Mouse (Mus musculus) megakaryocyte progenitor cell, adult 5-6 weeks (primary cell): Measurements from ENCODE around the gene Olfr159. TPM values are rescaled to one million over a fixed set of nuclear protein-coding genes. Genes with fewer than 3 reads are reported as not detected.

ENCODE experiments used
- ATAC-seq: replicated peaks from 2 replicates; pipeline ENCODE4 v1.8.0; 2016; ENCODE audit warnings: mild to moderate bottlenecking, moderate TSS enrichment, inconsistent platforms; ENCODE audit not compliant: poor library complexity
- total RNA-seq, 2 experiments: library from RNA; stranded (forward) in 1 of 2; stranded (reverse) in 1 of 2; fragments of 157-497, 149-512 nt in 1 of 2; fragments of 200-1000 nt in 1 of 2; gene quantifications; 2 replicates each; pipeline versions ENCODE4 v1.2.3 to v1.2.4; 2015 to 2017

Olfr159 gene
- total RNA-seq, 2 experiments from 2014 or later: not detected

- ATAC-seq: peak; percentile 58
Measured at GRCm38 (mm10) chr4:43729794-43730550, 40.8 kb downstream of the Olfr159 start, which contains the start of gene Spaar. Gene Spaar, plus strand, starts transcription at chr4:43730034.

- ATAC-seq: no peak
Measured at GRCm38 (mm10) chr4:43729126-43729525, 41.7 kb downstream of the Olfr159 start.

- no peak for ATAC-seq
Measured at GRCm38 (mm10) chr4:43728576-43728954, 42.2 kb downstream of the Olfr159 start.

- peak; percentile 70 for ATAC-seq
Measured at GRCm38 (mm10) chr4:43727718-43728575, 42.9 kb downstream of the Olfr159 start.

- no peak for ATAC-seq
Measured at GRCm38 (mm10) chr4:43726995-43727394, 43.8 kb downstream of the Olfr159 start, which contains the start of gene Hrct1. Gene Hrct1, plus strand, starts transcription at chr4:43727188.

- ATAC-seq: no peak
Measured at GRCm38 (mm10) chr4:43726228-43726993, 44.4 kb downstream of the Olfr159 start.

GRCm38 (mm10) chr4:43724764-43725163, 46.0 kb downstream of the Olfr159 start:
- ATAC-seq: 0 out of 2 replicates have a peak, but pooled peaks have one; percentile 37

GRCm38 (mm10) chr4:43722191-43722590, 48.6 kb downstream of the Olfr159 start:
- no peak for ATAC-seq

- ATAC-seq: no peak
Measured at GRCm38 (mm10) chr4:43720491-43721228, 50.1 kb downstream of the Olfr159 start.

Other genes with a start within 250 kb of the Olfr159 start
- 0.56 and 3.0 TPM in 2 replicates for gene Tpm2, start 247.2 kb downstream of the Olfr159 start, total RNA-seq (2015)
- gene Tpm2, start 247.2 kb downstream of the Olfr159 start, total RNA-seq (2017): 3.8 and 5.8 TPM in 2 replicates
- gene Creb3, start 208.7 kb downstream of the Olfr159 start, total RNA-seq (2015): 8.9 and 10.3 TPM in 2 replicates
- 41.6 and 64.7 TPM in 2 replicates for gene Creb3, start 208.7 kb downstream of the Olfr159 start, total RNA-seq (2017)
- gene Tln1, start 208.3 kb downstream of the Olfr159 start, total RNA-seq (2015): 125 and 138 TPM in 2 replicates
- gene Tln1, start 208.3 kb downstream of the Olfr159 start, total RNA-seq (2017): 167 and 253 TPM in 2 replicates
- gene Rgp1, start 192.3 kb downstream of the Olfr159 start, total RNA-seq (2015): 20.6 and 23.3 TPM in 2 replicates
- 8.7 and 14.5 TPM in 2 replicates for gene Rgp1, start 192.3 kb downstream of the Olfr159 start, total RNA-seq (2017)
- 4.8 and 9.3 TPM in 2 replicates for gene Gba2, start 192.1 kb downstream of the Olfr159 start, total RNA-seq (2015)
- gene Gba2, start 192.1 kb downstream of the Olfr159 start, total RNA-seq (2017): 7.2 and 8.1 TPM in 2 replicates
- not detected in 2 replicates for gene Msmp, start 186.5 kb downstream of the Olfr159 start, total RNA-seq (2015)
- gene Msmp, start 186.5 kb downstream of the Olfr159 start, total RNA-seq (2017): not detected in 2 replicates
- 0.30 and 1.4 TPM in 2 replicates for gene Npr2, start 139.1 kb downstream of the Olfr159 start, total RNA-seq (2015)
- gene Npr2, start 139.1 kb downstream of the Olfr159 start, total RNA-seq (2017): 0.21 and 1.3 TPM in 2 replicates
- gene Spag8, start 117.4 kb downstream of the Olfr159 start, total RNA-seq (2015): 0.22 TPM in 1 of 2 replicates, not detected in the other
- gene Spag8, start 117.4 kb downstream of the Olfr159 start, total RNA-seq (2017): 0.71 TPM in 1 of 2 replicates, not detected in the other
- 36.5 and 52.7 TPM in 2 replicates for gene Hint2, start 114.5 kb downstream of the Olfr159 start, total RNA-seq (2015)
- gene Hint2, start 114.5 kb downstream of the Olfr159 start, total RNA-seq (2017): 43.1 and 58.6 TPM in 2 replicates
- gene Tmem8b, start 102.0 kb downstream of the Olfr159 start, total RNA-seq (2015): 0.47 and 0.95 TPM in 2 replicates
- 0.25 and 0.61 TPM in 2 replicates for gene Tmem8b, start 102.0 kb downstream of the Olfr159 start, total RNA-seq (2017)
- 0.07 TPM in 2 replicates for gene Fam221b, start 101.9 kb downstream of the Olfr159 start, total RNA-seq (2015)
- 0.44 and 0.62 TPM in 2 replicates for gene Fam221b, start 101.9 kb downstream of the Olfr159 start, total RNA-seq (2017)
- gene Olfr70, start 70.2 kb downstream of the Olfr159 start, total RNA-seq (2015): not detected in 2 replicates
- not detected in 2 replicates for gene Olfr70, start 70.2 kb downstream of the Olfr159 start, total RNA-seq (2017)
- not detected in 2 replicates for gene Olfr71, start 60.8 kb downstream of the Olfr159 start, total RNA-seq (2015)
- gene Olfr71, start 60.8 kb downstream of the Olfr159 start, total RNA-seq (2017): not detected in 2 replicates
- not detected in 2 replicates for gene Hrct1, start 43.8 kb downstream of the Olfr159 start, total RNA-seq (2015)
- gene Hrct1, start 43.8 kb downstream of the Olfr159 start, total RNA-seq (2017): not detected in 2 replicates
- gene Spaar, start 41.0 kb downstream of the Olfr159 start, total RNA-seq (2015): not detected in 2 replicates
- gene Spaar, start 41.0 kb downstream of the Olfr159 start, total RNA-seq (2017): not detected in 2 replicates
- gene Olfr156, start 52.9 kb upstream of the Olfr159 start, total RNA-seq (2015): not detected in 2 replicates
- not detected in 2 replicates for gene Olfr156, start 52.9 kb upstream of the Olfr159 start, total RNA-seq (2017)
- not detected in 2 replicates for gene Olfr157, start 69.2 kb upstream of the Olfr159 start, total RNA-seq (2015)
- not detected in 2 replicates for gene Olfr157, start 69.2 kb upstream of the Olfr159 start, total RNA-seq (2017)
- gene Olfr155, start 80.6 kb upstream of the Olfr159 start, total RNA-seq (2015): not detected in 2 replicates
- not detected in 2 replicates for gene Olfr155, start 80.6 kb upstream of the Olfr159 start, total RNA-seq (2017)
- 1.5 and 1.8 TPM in 2 replicates for gene Reck, start 104.5 kb upstream of the Olfr159 start, total RNA-seq (2015)
- 1.1 and 4.4 TPM in 2 replicates for gene Reck, start 104.5 kb upstream of the Olfr159 start, total RNA-seq (2017)
- gene Glipr2, start 186.4 kb upstream of the Olfr159 start, total RNA-seq (2015): 12.6 and 14.7 TPM in 2 replicates
- gene Glipr2, start 186.4 kb upstream of the Olfr159 start, total RNA-seq (2017): 18.0 and 19.4 TPM in 2 replicates
- gene Ccin, start 212.5 kb upstream of the Olfr159 start, total RNA-seq (2015): not detected in 2 replicates
- gene Ccin, start 212.5 kb upstream of the Olfr159 start, total RNA-seq (2017): not detected in 2 replicates
- gene Clta, start 233.4 kb upstream of the Olfr159 start, total RNA-seq (2015): 302 and 347 TPM in 2 replicates
- 439 and 441 TPM in 2 replicates for gene Clta, start 233.4 kb upstream of the Olfr159 start, total RNA-seq (2017)